Mouse (Mus musculus) layer of hippocampus, adult 18-20 months (tissue): Measurements from ENCODE around the gene Upk1b. TPM values are rescaled to one million over a fixed set of nuclear protein-coding genes. Genes with fewer than 3 reads are reported as not detected.

ENCODE experiments used
- DNase-seq, 2 experiments: peaks; one replicate each; pipeline ENCODE4 v3.0.0; 2022; ENCODE audit warnings: low spot score in 2 of 2
- total RNA-seq, 2 experiments: library from RNA; stranded (reverse); gene quantifications; 2 replicates each; pipeline ENCODE4 v1.2.3; 2021

The Upk1b gene
- total RNA-seq, 2 experiments from 2014 or later: 3.0 to 5.4 TPM

DNA sequence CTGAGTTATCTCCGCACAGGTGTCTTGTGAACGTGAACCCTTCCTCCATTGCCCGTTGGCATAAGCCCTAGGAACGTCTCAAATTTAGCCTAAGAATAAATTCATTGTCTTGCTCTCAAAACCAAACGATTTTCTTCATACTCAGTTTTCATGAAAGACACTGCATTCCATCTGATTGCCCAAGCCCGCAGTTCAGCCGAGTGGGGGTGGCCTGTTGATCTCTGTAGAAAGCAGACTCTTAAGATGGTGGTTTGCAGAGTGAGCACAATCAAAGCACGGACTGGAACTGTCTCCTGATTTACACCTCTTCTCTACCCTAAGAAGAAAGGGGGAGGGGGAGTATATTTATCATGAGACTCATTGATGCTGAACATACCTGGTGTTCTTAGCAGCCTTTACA is 37.7 kb downstream of the Upk1b start:
- no peak for DNase-seq

GRCm38 (mm10) chr16:38761972-38762371 is 38.2 kb downstream of the Upk1b start:
- DNase-seq: no peak

- no peak for DNase-seq
These were observed 39.2 kb downstream of the Upk1b start for GRCm38 (mm10) chr16:38760834-38761375.

- no peak for DNase-seq
These were observed 39.9 kb downstream of the Upk1b start for GRCm38 (mm10) chr16:38760239-38760638.

GRCm38 (mm10) chr16:38758104-38758861 is 41.8 kb downstream of the Upk1b start:
- DNase-seq: no peak

DNA sequence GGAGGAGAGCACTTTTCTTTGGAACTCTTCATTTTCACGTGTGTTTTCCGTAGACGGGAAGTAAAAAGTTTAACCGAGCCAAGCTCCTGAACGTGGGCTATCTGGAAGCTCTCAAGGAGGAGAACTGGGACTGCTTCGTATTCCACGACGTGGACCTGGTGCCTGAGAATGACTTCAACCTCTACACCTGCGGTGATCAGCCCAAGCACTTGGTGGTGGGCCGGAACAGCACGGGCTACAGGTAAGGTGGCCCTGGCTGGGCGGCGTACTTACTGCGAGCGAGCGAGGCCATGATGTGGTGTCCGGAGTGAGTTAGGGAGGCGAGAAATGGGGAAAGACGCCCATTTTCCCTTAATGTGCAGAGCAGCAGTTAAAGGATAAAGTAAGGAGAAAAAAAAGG is 42.5 kb downstream of the Upk1b start:
- DNase-seq: no peak

GRCm38 (mm10) chr16:38756572-38756971 is 43.6 kb downstream of the Upk1b start:
- no peak for DNase-seq

DNA sequence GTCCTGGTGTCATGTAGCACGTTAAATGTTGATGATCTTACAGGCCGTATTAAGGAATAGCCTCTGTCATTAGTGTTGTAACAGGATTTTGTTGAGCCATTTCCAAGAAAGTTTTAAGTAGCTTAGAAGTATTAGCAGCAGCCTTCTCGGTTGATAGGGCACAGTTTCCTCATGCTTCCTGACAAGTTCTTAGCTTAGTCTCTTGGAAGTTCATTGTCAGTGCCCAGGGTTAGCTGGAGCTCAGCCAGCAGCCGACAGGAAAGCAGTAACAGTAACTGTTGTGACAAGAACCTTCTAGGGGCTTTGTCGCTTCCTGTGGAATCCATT is 44.0 kb downstream of the Upk1b start:
- no peak for DNase-seq

GRCm38 (mm10) chr16:38755452-38756176 is 44.5 kb downstream of the Upk1b start:
- DNase-seq: no peak

DNA sequence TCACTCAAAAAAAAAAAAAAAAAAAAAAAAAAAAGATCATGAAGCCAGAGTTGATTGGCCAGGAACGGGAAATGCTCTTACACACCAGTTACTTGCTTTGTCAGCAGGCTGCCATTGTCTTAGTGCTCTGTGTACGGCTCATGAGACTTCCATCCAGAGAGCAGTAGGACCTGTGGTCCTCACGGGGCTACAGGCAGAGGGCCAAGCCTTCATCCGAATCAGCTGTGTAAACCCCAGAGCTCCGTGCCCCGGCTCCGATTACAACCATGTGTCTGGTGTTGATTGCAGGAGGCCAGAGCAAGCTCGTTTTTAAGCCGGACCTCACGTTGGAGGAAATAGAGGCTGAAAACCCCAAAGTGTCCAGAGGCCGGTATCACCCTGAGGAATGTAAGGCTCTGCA is 46.5 kb downstream of the Upk1b start:
- no peak for DNase-seq

DNA sequence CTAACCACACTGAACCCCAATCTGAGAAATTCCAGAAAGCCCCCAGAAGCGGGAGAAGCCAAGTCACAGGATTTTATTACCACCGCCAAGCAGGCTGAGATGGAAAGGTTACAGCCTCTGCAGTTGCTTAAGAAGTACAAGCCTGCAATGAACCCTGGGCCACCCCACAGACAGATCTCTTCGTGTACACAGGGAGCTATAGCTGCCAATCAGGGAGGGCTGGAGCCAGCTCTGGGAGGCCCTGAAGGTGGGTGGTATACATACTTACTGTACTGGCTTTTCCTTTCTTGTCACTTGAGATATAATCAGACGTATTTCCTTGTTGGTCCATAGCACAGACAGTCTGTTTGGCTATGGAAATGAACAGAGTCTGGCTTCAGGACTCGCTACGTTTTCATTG is 49.3 kb downstream of the Upk1b start:
- DNase-seq: no peak

- DNase-seq: no peak
These were observed 56.0 kb downstream of the Upk1b start for GRCm38 (mm10) chr16:38743941-38744673.

DNA sequence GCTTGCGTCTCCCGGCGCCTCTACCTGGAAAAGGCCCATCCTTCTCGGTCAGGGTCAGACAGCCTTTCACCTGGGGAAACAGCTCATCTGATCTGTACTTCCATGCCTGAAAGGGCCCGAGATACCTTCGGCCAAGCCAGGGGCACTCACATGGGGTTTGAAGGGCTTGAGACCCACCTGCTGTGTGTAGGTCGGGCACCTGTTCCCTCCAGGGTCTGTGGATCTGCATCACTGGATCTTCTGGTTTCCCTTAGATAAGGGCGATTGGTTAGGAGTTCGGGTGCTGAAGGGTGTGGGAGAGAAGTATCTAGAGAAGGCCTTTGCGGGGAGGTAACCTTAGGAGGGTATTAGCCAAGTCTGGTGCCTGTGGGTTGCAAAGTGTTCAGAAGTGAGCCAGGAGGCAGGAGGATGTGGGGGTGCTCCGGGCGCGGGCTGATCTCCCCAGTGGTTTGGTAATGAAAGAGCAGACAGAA is 57.4 kb downstream of the Upk1b start:
- peak in 1 of 2 experiments; percentile 64 for DNase-seq

DNA sequence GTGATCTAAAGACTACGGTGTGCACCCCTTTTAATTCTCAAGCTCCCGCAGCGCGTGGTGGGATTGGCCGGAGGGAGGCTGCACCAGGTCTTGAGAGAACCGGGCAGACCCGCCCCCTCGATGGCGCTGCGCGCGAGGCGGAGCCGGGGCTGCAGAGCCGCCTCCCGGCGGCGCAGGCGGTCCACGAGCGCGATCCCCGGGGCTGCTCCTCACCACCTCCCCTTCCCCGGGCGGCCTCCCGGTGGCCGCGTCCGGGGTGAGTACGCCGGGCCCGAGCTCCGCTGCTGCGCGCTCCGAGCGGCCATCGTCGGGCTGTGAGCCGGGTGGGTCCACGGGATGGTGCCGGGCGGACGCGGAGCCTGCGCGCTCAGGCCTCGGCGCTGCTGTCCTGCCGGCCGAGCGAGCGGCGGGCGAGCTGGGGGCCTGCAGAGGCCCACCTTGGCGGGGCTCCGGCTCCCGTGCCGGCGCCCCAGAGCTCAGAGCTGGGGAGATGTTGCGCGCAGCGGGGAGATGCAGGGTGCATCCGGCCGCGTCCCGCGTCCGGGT is 57.9 kb downstream of the Upk1b start, which contains the start of gene B4galt4:
B4galt4 (plus strand) TSS at position 152 of the 546 bp plus-strand sequence.
- peak; percentile 83 to 89 for DNase-seq

DNA sequence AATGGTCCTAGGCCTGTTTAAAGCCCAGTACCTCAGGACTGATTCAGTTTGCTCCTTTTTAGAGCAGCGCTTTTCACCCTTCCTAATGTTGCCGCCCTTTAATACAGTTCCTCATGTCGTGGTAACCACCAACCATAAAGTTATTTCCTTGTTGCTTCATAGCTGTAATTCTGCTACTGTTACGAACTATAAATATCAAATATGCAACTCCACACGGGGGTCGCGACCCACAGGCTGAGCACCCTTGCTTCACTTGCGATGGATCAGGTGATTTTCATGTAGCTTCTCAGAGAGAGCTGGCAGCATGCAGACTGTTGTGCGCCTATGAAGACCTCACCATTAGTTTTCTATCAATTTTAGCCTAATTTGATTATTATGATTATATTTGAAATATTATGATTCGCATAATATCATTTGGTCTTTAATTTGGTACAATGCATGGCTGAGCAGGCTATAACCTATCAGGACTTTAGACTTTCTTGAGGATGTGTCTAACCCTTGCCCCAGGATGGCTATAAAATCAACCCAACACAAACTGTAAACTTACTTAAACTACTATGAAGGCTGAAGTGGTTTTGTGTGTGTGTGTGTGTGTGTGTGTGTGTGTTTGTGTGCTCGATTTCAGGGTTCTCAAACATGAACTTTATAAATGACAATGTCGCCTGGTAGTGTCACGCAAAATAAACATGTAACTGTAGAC is 58.8 kb downstream of the Upk1b start:
- no peak for DNase-seq

GRCm38 (mm10) chr16:38730921-38731320 is 69.2 kb downstream of the Upk1b start:
- no peak for DNase-seq

DNA sequence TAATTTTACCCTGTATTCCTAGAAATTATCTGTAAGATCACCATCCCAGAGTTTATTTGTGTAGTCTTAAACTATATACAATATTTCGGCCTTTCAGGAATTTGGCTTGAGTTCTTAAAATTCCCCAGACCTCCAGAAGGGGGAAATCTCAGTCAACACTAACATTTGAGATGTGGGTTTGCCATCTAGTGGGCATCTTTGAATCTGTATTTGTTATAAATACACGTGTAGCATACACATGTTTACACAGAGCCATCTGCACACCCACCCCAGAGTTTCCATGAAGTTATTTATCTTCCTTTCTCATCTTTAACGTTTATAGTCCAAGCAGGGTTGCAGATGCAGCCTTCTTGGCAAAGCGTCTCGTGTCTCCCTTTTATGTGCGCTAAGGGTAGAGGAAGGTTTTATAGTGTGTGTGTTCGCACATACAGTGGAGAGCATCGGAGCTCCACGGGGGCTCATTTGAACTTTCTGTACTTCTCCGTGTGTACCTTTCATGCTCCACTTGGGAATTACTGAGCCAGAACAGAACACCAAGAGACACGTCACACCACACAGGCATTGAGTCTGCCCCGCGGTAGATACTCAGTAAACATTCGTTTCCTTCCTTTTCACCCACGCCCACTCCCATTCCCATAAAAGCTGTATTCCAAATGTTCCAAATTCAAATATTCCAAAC is 70.4 kb downstream of the Upk1b start:
- DNase-seq: peak in 1 of 2 experiments; percentile 76

DNA sequence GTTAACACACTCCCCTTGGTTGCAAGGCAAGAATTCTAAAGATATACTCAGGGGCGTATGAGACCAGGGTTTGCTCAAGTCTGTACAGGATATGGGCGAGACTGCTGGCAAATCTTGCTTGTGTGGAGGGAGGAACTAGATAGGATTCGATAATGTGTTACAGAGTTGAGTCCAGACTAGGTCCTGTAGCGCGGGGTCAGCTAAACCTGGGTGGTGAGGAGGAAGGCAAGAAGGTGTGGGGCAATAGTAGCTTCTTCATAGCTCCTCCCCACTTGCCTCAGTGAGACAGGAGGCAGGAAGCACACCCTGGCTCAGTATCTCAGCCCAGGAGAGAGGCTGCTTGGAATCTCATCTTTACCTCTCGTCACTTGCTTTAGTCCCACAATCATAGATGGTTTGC is 71.0 kb downstream of the Upk1b start:
- DNase-seq: no peak

- DNase-seq: no peak
These were observed 71.5 kb downstream of the Upk1b start for GRCm38 (mm10) chr16:38728576-38729132.

DNA sequence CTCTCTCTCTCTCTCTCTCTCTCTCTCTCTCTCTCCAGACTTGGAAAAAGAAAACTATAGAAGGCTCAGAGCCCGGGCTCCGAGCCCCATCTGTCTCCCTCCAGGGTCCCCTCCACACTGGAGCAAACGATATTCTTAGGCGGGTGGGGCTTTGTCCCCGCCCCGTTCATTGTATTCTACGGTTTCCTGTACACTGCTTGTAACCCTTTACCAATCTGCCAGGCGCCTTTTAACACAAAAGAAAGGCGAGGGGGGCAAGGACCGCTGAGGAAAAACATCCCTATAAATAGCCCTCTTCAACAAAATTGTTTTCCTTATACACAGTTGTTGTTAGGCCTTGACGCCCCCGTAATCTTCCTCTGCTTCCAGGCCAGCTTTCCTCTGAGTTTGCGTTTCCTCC is 75.2 kb downstream of the Upk1b start:
- DNase-seq: no peak
